In genomic region chr3:97988756-97989155, GRCm38 (mm10) we compare ENCODE assay signal across 27 mouse cellular contexts. TPM values are rescaled to one million over a fixed set of nuclear protein-coding genes. Genes with fewer than 3 reads are reported as not detected.
DNase-seq lines count a peak whose midpoint lies in the region; ATAC-seq lines count a peak whose summit lies in the region.
"Had no signal": no experiment of that assay in that cellular context is flagged by ENCODE, and none has a peak within 500 bp of the region (broad histone marks: within the 10 kb centered on the region; RNA-seq: fewer than 3 reads in every experiment).

No protein-coding gene starts in this region.

- no peak overlapping the region for H3K4me3 ChIP-seq in neural tube, embryonic 14.5 days (ENCODE audit: low read depth, low read length)
- H3K4me3 ChIP-seq: embryonic facial prominence, embryonic 12.5 days; heart, adult 2 months; heart, embryonic 12.5 days; layer of hippocampus, adult 2 months; left cerebral cortex, adult 2 months; limb, embryonic 13.5 days had no signal

- DNase-seq in neural tube, embryonic 10.5 days (ENCODE audit: extremely low spot score, low spot score), result no peak
- peak; percentile 71 for DNase-seq in kidney, adult 9 months
- DNase-seq in kidney, postnatal 14 days, result peak; percentile 49
- DNase-seq in cerebellum, postnatal 14 days, result no peak
- no peak for DNase-seq in adipocyte (ENCODE audit: low spot score)
- DNase-seq in yolk sac, embryonic 10.5 days (ENCODE audit: low spot score), result no peak
- DNase-seq: adrenal gland, adult 8-10 months; B cell, adult 2 months; cerebellum, adult 9-10 months; embryo, embryonic 11 days; heart, adult 2 months; lung, embryonic 14.5 days; lung, postnatal 14 days; midbrain, embryonic 14.5 days; thymus, adult 2 months; thymus, postnatal 36 days had no signal

- no peaks in the 10 kb centered on the region for H3K36me3 ChIP-seq in neural tube, embryonic 14.5 days (ENCODE audit: control insufficient read depth, insufficient read depth, low read length)
- H3K36me3 ChIP-seq: embryonic facial prominence, embryonic 12.5 days; heart, embryonic 12.5 days; limb, embryonic 13.5 days had no signal

- H3K9ac ChIP-seq in neural tube, embryonic 14.5 days (replicated peaks; ENCODE audit: low read depth, low read length), result no peak overlapping the region
- H3K9ac ChIP-seq: embryonic facial prominence, embryonic 12.5 days; heart, embryonic 12.5 days; hindbrain, embryonic 14.5 days; limb, embryonic 13.5 days; liver, embryonic 14.5 days; lung, embryonic 14.5 days had no signal

- H3K27ac ChIP-seq in neural tube, embryonic 14.5 days (ENCODE audit: low read depth, low read length), result peak overlapping the region; percentile 16; the same call in 1 of the 2 replicates
- H3K27ac ChIP-seq: embryonic facial prominence, embryonic 12.5 days; heart, adult 2 months; hindbrain, embryonic 14.5 days; layer of hippocampus, adult 2 months; left cerebral cortex, adult 2 months; limb, embryonic 13.5 days; liver, embryonic 14.5 days; stomach, postnatal 0 days had no signal

- no peak overlapping the region for H3K4me2 ChIP-seq in neural tube, embryonic 14.5 days (ENCODE audit: low read depth, low read length)
- H3K4me2 ChIP-seq: embryonic facial prominence, embryonic 12.5 days; heart, embryonic 12.5 days; hindbrain, embryonic 14.5 days; limb, embryonic 13.5 days; lung, embryonic 14.5 days had no signal

- ATAC-seq in neural tube, embryonic 14.5 days (ENCODE audit: low read depth), result 0 out of 2 replicates have a peak, but pooled peaks have one; percentile 41
- ATAC-seq: forebrain, embryonic 14.5 days; inflammation-experienced regulatory T-cells, adult 6 months had no signal

- 57% methylated on average over 4 of the region's 4 CpGs for WGBS in neural tube, embryonic 14.5 days

- H3K9me3 ChIP-seq in neural tube, embryonic 14.5 days (ENCODE audit: control insufficient read depth, low read length), result no peaks in the 10 kb centered on the region
- H3K9me3 ChIP-seq: embryonic facial prominence, embryonic 12.5 days; limb, embryonic 13.5 days had no signal

- no peaks in the 10 kb centered on the region for H3K4me1 ChIP-seq in neural tube, embryonic 14.5 days (ENCODE audit: control insufficient read depth, insufficient read depth, low read length)
- H3K4me1 ChIP-seq: limb, embryonic 13.5 days had no signal

- no peaks in the 10 kb centered on the region for H3K27me3 ChIP-seq in neural tube, embryonic 14.5 days (ENCODE audit: control insufficient read depth, insufficient read depth, low read length)
- H3K27me3 ChIP-seq: embryonic facial prominence, embryonic 12.5 days; heart, embryonic 12.5 days; limb, embryonic 13.5 days had no signal

RNA-seq across cellular contexts. Expression of gene Notch2, which starts 24.6 kb away (rescaled TPM):
- 8.2 and 13.6 TPM in 2 replicates for polyA plus RNA-seq in neural tube, embryonic 14.5 days (2014; fragmentation: Nextera tagmentation; extraction: Ambion mirVana)

Comparison
In these comparisons a context has a peak if more than half of its experiments do, and no peak if none do; other contexts are left out.
1. DNase-seq: peak in kidney, adult 9 months (single experiment) and kidney, postnatal 14 days (single experiment); none in neural tube, embryonic 10.5 days (single experiment), cerebellum, postnatal 14 days (0 of 2), adipocyte (single experiment) and yolk sac, embryonic 10.5 days (single experiment).